22 mouse cellular contexts compared by ENCODE assay signal in the genomic region with DNA sequence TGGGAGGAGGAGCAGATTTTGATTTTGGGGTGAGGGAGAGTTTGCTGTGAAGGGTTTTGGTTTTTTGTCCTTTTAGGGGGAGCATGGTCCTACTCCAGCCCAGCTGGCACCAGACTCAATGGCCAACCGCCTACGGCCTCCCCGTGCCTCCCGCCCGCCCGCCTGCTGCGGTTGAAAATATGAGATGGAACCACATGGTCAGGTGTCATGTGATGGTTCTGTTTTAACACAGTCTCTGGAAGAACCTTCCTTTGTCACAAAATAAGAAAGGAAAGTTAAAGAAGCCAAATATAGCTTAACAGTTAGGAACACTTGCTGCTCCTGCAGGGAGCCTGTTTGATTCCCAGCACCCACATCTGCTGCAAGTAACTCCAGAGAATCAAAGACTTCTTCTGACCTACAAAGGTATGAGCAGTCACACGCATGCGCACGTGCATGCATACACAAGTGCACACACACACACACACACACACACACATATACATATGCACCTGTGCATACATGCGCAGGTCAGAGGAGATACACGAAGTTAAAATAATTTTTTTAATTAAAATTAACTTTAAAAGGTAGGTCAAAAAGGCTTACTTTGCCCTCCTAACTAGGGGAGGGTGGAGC. TPM values are rescaled to one million over a fixed set of nuclear protein-coding genes. Genes with fewer than 3 reads are reported as not detected.
DNase-seq lines count a peak whose midpoint lies in the region; TF ChIP-seq lines count a peak whose summit lies in the region.
"Had no signal": no experiment of that assay in that cellular context is flagged by ENCODE, and none has a peak within 500 bp of the region (broad histone marks: within the 10 kb centered on the region; RNA-seq: fewer than 3 reads in every experiment).

No protein-coding gene starts in this region.

- H3K79me3 ChIP-seq in C2C12 (ENCODE audit: low read depth): no peaks in the 10 kb centered on the region

- H3K4me3 ChIP-seq in C2C12 (ENCODE audit: insufficient read depth, poor library complexity, severe bottlenecking): no peak overlapping the region
- H3K4me3 ChIP-seq: embryonic facial prominence, embryonic 10.5 days; heart, adult 2 months; heart, embryonic 13.5 days; limb, embryonic 13.5 days; liver, embryonic 12.5 days had no signal

- no peaks in the 10 kb centered on the region for H3K27me3 ChIP-seq in C2C12 (ENCODE audit: control insufficient read depth, insufficient read depth, insufficient read length)
- H3K27me3 ChIP-seq: heart, embryonic 13.5 days; limb, embryonic 13.5 days had no signal

- peak; percentile 41 for DNase-seq in cerebellum, adult 11-12 months
- no peak for DNase-seq in cerebellum, postnatal 10 days
- peak; percentile 31 to 68 for DNase-seq in left cerebral cortex, adult 18-20 months (ENCODE audit: low spot score in 2 of 2)
- DNase-seq in left cerebral cortex, postnatal 4 days: no peak
- DNase-seq in right cerebral cortex, postnatal 36 days (ENCODE audit: low spot score in 2 of 2): peak; percentile 20 to 52
- DNase-seq in thymus, postnatal 14 days: no peak
- DNase-seq: adrenal gland, postnatal 14 days; forebrain, postnatal 0 days; gastrocnemius, postnatal 36 days; heart, adult 2 months; heart, postnatal 14 days; kidney, adult 18-20 months; kidney, postnatal 4 days; layer of hippocampus, adult 9-11 months; lung, adult 18-20 months; lung, postnatal 10 days; thymus, postnatal 36 days had no signal

- no peaks in the 10 kb centered on the region for H3K36me3 ChIP-seq in C2C12 (ENCODE audit: control insufficient read depth, insufficient read depth)
- H3K36me3 ChIP-seq: embryonic facial prominence, embryonic 10.5 days; heart, embryonic 13.5 days; limb, embryonic 13.5 days; liver, embryonic 12.5 days had no signal

- no peak for TF ChIP-seq CTCF in C2C12 (IDR thresholded peaks at IDR 0.05; ENCODE audit: control insufficient read depth, insufficient read depth, insufficient read length)

- no peak overlapping the region for H3ac ChIP-seq in C2C12 (ENCODE audit: control insufficient read depth, insufficient read length, low read depth)

- H3K79me2 ChIP-seq in C2C12 (ENCODE audit: control insufficient read depth, insufficient read depth): no peaks in the 10 kb centered on the region

- intact Hi-C loops in left cerebral cortex, postnatal 4 days (cut with DNase I): no loop called here

TF ChIP-seq in C2C12, 6 proteins besides CTCF, POLR2A, EP300 and RAD21:
- TF ChIP-seq USF1 (IDR thresholded peaks at IDR 0.05; ENCODE audit: low read depth) (peak; percentile 75), FOSL1 (IDR thresholded peaks at IDR 0.05; ENCODE audit: insufficient read depth, low read length, poor library complexity, severe bottlenecking) (no peak), MYOG (IDR thresholded peaks at IDR 0.05; ENCODE audit: control insufficient read depth, extremely low read depth, insufficient read length) (no peak), MAX (IDR thresholded peaks at IDR 0.05) (no peak), MYOD1 (IDR thresholded peaks at IDR 0.05; ENCODE audit: control insufficient read depth, insufficient read length, low read depth) (no peak)

RNA-seq across cellular contexts. Expression of a gene that starts 25.3 kb away (rescaled TPM):
- total RNA-seq in left cerebral cortex, adult 18-20 months (2021): 10 to 100 TPM; 54.3 to 54.8 TPM
- total RNA-seq in left cerebral cortex, postnatal 4 days (2021): 10 to 100 TPM; 77.2 to 80.4 TPM
- polyA plus RNA-seq in C2C12 (2012; fragmentation: generic; extraction: Trizol): 56.6 TPM

RNA-seq across cellular contexts. Expression of a gene that starts 47.2 kb away (rescaled TPM):
- total RNA-seq in left cerebral cortex, adult 18-20 months (2021): 10 to 100 TPM; 26.2 to 32.4 TPM
- total RNA-seq in left cerebral cortex, postnatal 4 days (2021): 10 to 100 TPM; 33.9 to 42.1 TPM
- 19.0 TPM for polyA plus RNA-seq in C2C12 (2012; fragmentation: generic; extraction: Trizol)

Comparison
In these comparisons a context has a peak if more than half of its experiments do, and no peak if none do; other contexts are left out.
1. DNase-seq: peak in cerebellum, adult 11-12 months (single experiment), left cerebral cortex, adult 18-20 months (2 of 2) and right cerebral cortex, postnatal 36 days (2 of 2); none in cerebellum, postnatal 10 days (0 of 2), left cerebral cortex, postnatal 4 days (single experiment) and thymus, postnatal 14 days (single experiment).